Mouse (Mus musculus) olfactory bulb, adult 2 months (tissue): ENCODE results near the gene Patz1. TPM values are rescaled to one million over a fixed set of nuclear protein-coding genes. Genes with fewer than 3 reads are reported as not detected.

Experiments used
- H3K27ac ChIP-seq: fragments of 200-500 bp; 2 replicates; pipeline ENCODE4 v1.5.1; 2012; ENCODE audit warnings: low read depth, low read length; ENCODE audit not compliant: insufficient read depth
- H3K4me1 ChIP-seq: fragments of 200-500 bp; 2 replicates; pipeline ENCODE4 v1.6.1; 2012; ENCODE audit warnings: low read length; ENCODE audit not compliant: control insufficient read depth, insufficient read depth
- H3K4me3 ChIP-seq: fragments of 200-500 bp; 2 replicates; pipeline ENCODE4 v1.5.1; 2012; ENCODE audit warnings: mild to moderate bottlenecking, low read depth, low read length, moderate library complexity; ENCODE audit not compliant: insufficient read depth
- CTCF ChIP-seq: fragments of 200-500 bp; IDR thresholded peaks from 2 replicates; pipeline ENCODE4 v1.5.1; 2012; ENCODE audit warnings: low read depth, mild to moderate bottlenecking, low read length, moderate library complexity; ENCODE audit not compliant: insufficient read depth
- POLR2A ChIP-seq: fragments of 200-500 bp; IDR thresholded peaks from 2 replicates; pipeline ENCODE4 v1.6.1; 2012; ENCODE audit warnings: mild to moderate bottlenecking, low read depth, low read length, moderate library complexity; ENCODE audit not compliant: insufficient read depth
- WGBS: fragments of 180-500 bp; shearing (Covaris S2); methylation state at CpG from one replicate; pipeline ENCODE4 v1.1.7; 2018; 5-methylcytosine and 5-hydroxymethylcytosine counted together
- polyA plus RNA-seq: library from polyadenylated mRNA; stranded (reverse); fragments of >200 nt; gene quantifications from 2 replicates; pipeline ENCODE4 v1.2.4, GENCODE M21; 2012; ENCODE audit warnings: low replicate concordance; ENCODE audit not compliant: missing spikeins, insufficient read depth, insufficient read length

Patz1 gene
- polyA plus RNA-seq, 1 experiment = not detected

DNA sequence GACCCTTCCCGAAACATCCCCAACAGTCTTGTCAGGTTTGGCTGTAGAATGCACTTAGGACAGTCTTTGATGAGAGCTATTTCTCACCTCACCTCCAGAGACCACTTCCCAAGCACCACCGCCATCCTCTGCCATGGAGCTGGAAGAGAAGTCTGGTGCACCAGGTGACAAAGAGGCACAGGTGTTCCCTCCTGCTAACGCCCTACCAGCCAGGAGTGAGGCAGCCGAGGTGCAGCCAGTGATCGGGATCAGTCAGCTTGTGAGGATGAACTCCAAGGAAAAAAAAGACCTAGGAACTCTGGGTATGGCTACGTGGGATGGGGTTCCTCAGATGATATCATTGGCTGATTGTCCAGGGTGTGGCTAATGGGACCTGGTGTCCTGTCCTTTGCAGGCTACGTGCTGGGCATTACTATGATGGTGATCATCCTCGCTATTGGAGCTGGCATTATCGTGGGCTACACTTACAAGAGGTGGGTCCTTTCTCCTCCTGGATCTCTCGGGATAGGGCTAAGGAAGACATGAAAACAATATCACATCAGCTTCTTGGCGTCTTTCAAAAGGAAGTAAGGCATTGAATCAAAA is 44.5 kb downstream of the Patz1 start:
- H3K4me1 ChIP-seq = peaks cover 41% of the 10 kb centered on the region
- no peak overlapping the region for H3K4me3 ChIP-seq
- WGBS = 87% methylated on average over 11 of the region's 11 CpGs
- TF ChIP-seq POLR2A (no peak), CTCF (no peak)
- peak overlapping the region; percentile 64; the same call in 1 of the 2 replicates for H3K27ac ChIP-seq

DNA sequence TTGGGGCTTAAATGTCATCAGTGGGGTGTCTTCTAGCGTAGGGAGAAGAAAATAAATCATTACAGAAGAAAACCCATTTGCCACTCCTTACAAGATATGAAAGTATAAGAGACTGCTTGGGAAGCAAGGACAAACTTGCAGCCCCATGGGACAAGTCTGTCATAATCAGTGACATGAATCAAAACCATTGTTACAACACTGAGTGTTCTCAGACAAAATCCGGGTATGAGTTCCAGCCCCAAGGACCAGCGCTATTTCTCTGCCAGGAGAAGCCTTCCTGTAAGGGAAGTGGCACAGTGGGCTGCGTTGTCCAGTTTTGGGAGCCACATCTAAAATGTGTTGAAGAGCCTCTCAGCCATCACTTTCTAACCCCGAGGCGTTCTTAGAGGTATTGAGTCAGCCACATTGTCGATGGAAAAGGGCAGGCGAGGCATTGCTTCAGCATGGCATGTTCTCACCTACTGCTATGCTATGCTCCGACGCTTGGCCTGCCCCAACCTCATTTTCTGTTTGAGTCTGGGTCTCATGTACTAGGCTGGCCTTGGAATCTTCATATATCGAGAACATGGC is 45.6 kb downstream of the Patz1 start:
- H3K4me1 ChIP-seq = peaks cover 41% of the 10 kb centered on the region
- H3K4me3 ChIP-seq = no peak overlapping the region
- no peak overlapping the region for H3K27ac ChIP-seq
- WGBS = 89% methylated on average over 11 of the region's 11 CpGs
- TF ChIP-seq CTCF (no peak), POLR2A (no peak)

DNA sequence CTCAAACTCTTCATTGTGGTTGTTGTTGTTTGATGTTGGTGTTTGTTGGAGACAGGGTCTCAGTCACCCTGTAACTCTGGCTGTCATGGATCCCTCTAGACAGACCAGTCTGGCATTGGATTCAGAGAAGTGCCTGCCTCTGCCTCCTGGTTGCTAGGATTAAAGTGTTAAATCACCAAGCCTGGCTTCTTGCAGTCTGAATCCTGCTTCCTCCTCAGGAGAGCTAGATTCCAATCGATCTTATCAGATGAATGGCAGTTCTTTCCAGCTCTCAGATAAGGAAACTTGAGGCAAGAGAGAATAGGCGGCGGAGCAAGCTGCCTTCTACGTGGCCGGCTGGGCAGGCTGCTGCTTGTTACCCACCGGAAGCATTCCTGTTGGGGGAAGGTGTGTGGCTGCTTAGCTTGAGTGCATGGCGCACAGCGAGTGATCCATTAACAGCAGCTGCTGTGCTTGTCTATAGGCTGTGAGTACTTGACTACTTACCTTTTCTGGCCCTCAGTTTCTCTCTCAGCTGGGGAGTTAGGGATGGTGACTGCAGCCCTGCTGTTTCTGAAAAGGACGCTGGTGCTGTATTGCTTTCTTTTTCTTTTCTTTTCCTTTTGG is 46.1 kb downstream of the Patz1 start:
- no peak overlapping the region; the same call in 1 of the 2 replicates for H3K27ac ChIP-seq
- no peak overlapping the region for H3K4me3 ChIP-seq
- TF ChIP-seq POLR2A (no peak), CTCF (no peak)
- WGBS = 73% methylated on average over 9 of the region's 9 CpGs
- H3K4me1 ChIP-seq = peaks cover 45% of the 10 kb centered on the region

DNA sequence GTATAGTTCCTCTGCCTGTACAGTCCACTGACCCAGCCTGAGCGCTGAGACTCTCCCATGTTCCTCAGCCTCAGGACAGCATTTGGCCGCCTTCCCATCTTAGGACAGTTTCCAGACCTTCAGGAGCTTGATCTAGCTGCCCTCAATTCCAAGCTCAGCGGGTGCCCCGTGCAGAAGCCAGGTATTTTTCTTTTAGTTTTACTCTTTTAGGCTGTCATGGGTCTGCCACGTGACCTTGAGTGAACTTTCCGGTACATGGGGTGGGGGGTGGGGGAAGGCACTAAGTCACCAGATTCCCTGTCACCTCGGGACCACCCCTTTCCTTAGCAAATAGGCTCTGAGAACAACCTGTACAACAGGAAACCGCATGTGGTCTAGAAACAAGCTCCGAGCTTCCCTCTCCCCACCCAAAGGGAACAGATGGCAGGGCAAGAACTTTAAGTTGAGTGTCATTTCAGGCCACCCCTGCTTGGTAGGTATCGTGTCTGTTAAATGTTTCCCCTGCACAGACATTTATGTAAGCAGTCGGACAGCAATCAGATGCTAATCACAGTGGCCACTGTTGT is 47.1 kb downstream of the Patz1 start:
- TF ChIP-seq POLR2A (no peak), CTCF (no peak)
- peak overlapping the region; percentile 23; the same call in 1 of the 2 replicates for H3K27ac ChIP-seq
- H3K4me1 ChIP-seq = peaks cover 46% of the 10 kb centered on the region
- 47% methylated on average over 11 of the region's 11 CpGs for WGBS
- H3K4me3 ChIP-seq = no peak overlapping the region

DNA sequence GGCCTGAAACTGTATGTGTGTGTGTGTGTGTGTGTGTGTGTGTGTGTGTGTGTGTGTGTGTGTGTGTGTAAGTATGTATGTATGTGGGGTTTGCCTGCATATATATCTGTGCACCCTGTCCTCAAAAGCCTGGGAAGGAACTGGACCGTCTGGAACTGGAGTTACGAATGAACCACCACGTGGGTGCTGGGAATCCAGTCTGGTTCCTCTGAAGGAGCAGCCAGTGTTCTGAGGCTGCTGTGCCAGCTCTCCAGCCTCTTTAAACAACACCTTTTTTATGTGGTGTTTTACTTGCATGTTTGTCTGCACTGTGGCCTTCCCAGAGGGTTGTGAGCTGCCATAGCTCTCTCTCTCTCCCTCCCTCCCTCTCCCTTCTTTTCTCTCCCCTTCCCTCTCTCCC is 47.9 kb downstream of the Patz1 start:
- no peak overlapping the region for H3K4me3 ChIP-seq
- H3K4me1 ChIP-seq = peaks cover 46% of the 10 kb centered on the region
- H3K27ac ChIP-seq = peak overlapping the region; percentile 76
- TF ChIP-seq CTCF (no peak), POLR2A (no peak)
- WGBS = 51% methylated on average over 3 of the region's 3 CpGs

DNA sequence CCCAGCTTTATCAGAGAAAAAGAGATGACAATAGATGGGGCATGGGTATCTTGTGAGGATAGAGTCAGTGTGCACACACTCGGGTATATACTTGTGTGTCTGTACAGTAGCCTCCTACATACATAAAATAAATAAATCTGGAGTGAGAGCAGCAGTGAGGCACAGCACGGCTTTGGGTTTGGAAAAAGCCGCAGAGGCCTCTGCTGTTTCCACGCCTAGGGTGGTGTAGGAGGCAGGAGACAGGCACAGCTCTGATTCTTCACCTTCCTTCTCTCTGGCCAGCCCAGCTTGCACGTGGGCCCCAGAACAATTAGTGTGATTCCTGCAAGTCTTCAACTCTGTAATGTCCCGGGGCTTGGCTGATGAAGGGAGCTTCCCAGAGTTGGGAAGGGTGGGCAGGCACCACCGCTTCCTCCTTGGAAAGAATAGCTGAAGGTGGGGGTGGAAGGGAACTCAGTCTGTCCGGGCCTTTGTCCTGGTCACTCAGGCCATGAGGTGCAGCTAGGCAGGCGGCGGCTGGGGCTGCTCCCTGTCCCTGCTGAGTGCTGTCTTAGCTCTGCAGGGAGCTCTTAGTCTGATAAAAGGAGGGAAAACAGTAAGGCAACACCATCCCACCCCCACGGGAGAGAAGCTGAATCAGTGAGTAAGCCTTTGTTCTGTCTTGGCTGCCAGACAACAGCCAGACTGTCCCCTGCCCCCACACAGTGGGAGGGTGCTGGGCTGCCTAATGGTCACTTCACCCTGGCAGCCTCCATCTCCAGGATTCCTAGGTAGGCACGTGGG is 48.7 kb downstream of the Patz1 start:
- Histone ChIP-seq H3K4me3 (no peak overlapping the region), H3K27ac (peak overlapping the region; percentile 79), H3K4me1 (peaks cover 45% of the 10 kb centered on the region)
- 5% methylated on average over 12 of the region's 12 CpGs for WGBS
- TF ChIP-seq POLR2A (no peak), CTCF (no peak)

DNA sequence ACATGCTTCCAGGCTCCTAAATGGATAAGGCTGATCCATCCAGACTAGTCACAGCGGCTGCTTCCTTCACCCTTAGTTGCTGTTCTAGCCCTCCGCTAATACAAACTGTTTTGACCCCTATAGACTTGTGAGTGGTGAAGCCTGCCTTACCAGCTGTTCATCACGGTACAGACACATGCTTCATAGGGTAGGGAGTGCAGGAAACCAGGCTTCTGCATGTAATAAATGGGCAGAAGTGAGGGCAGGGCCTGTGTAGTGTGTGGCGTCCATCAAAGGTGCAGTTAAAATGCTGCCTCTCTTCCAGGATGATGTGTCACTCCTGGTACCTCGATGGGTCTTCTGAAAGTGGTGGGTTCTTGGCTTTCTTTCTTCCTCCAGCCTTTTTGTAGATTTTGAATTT is 49.3 kb downstream of the Patz1 start:
- no peak for TF ChIP-seq POLR2A
- no peak for TF ChIP-seq CTCF
- 43% methylated on average over 5 of the region's 5 CpGs for WGBS
- H3K4me3 ChIP-seq = no peak overlapping the region
- peaks cover 39% of the 10 kb centered on the region for H3K4me1 ChIP-seq
- peak overlapping the region; percentile 47; the same call in 1 of the 2 replicates for H3K27ac ChIP-seq

DNA sequence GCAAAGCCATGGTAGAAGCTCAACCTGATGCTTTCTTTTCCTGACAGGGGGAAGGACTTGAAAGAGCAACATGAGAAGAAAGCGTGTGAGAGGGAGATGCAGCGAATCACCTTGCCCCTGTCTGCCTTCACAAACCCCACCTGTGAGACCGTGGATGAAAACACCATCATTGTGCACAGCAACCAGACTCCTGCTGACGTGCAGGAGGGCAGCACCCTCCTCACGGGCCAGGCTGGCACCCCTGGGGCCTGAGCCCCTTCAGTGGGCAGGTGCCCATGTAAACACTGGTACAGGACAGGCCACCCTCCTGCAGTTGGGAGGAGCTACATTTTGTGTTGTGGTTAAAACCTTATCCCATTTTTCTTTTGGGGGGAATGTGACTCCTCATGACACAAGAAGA is 52.8 kb downstream of the Patz1 start:
- Histone ChIP-seq H3K4me1 (peaks cover 20% of the 10 kb centered on the region), H3K27ac (no peak overlapping the region), H3K4me3 (no peak overlapping the region)
- TF ChIP-seq CTCF (no peak), POLR2A (no peak)
- 84% methylated on average over 5 of the region's 5 CpGs for WGBS
